Mouse (Mus musculus) retina, adult 2 months (tissue): Measurements from ENCODE around the gene Ccr8.

Experiments used
- DNase-seq: peaks from one replicate; pipeline ENCODE4 v3.0.0-alpha.2; 2012; ENCODE audit warnings: low read depth, low spot score

Ccr8 gene

GRCm38 (mm10) chr9:120091696-120092238, at the start of gene Ccr8:
TSS of gene Ccr8 (plus strand) at chr9:120092114.
- no peak for DNase-seq

- no peak for DNase-seq
Measured at GRCm38 (mm10) chr9:120043115-120043514, 48.8 kb upstream of the Ccr8 start.

- no peak for DNase-seq
Measured at GRCm38 (mm10) chr9:120048495-120048894, 43.4 kb upstream of the Ccr8 start.

GRCm38 (mm10) chr9:120049407-120049806, 42.5 kb upstream of the Ccr8 start:
- no peak for DNase-seq

- DNase-seq: no peak
Measured at GRCm38 (mm10) chr9:120054545-120055277, 37.2 kb upstream of the Ccr8 start.

GRCm38 (mm10) chr9:120056201-120056600, 35.7 kb upstream of the Ccr8 start:
- no peak for DNase-seq

GRCm38 (mm10) chr9:120058730-120059129, 33.2 kb upstream of the Ccr8 start:
- no peak for DNase-seq

GRCm38 (mm10) chr9:120064317-120064716, 27.6 kb upstream of the Ccr8 start:
- DNase-seq: no peak

GRCm38 (mm10) chr9:120067609-120068008, 24.3 kb upstream of the Ccr8 start:
- no peak for DNase-seq

GRCm38 (mm10) chr9:120068047-120068446, 23.9 kb upstream of the Ccr8 start:
- DNase-seq: no peak

- no peak for DNase-seq
Measured at GRCm38 (mm10) chr9:120069779-120070178, 22.1 kb upstream of the Ccr8 start, which contains the start of gene Cx3cr1. TSS of gene Cx3cr1 (minus strand) at chr9:120069879.

- no peak for DNase-seq
Measured at GRCm38 (mm10) chr9:120071251-120071650, 20.7 kb upstream of the Ccr8 start.

- peak; percentile 48 for DNase-seq
Measured at GRCm38 (mm10) chr9:120073169-120073568, 18.7 kb upstream of the Ccr8 start.

- no peak for DNase-seq
Measured at GRCm38 (mm10) chr9:120074516-120074915, 17.4 kb upstream of the Ccr8 start.

- no peak for DNase-seq
Measured at GRCm38 (mm10) chr9:120078241-120078640, 13.7 kb upstream of the Ccr8 start.

GRCm38 (mm10) chr9:120079901-120080300, 12.0 kb upstream of the Ccr8 start:
- no peak for DNase-seq

GRCm38 (mm10) chr9:120080546-120081108, 11.3 kb upstream of the Ccr8 start:
- DNase-seq: no peak

- DNase-seq: no peak
Measured at GRCm38 (mm10) chr9:120081247-120081646, 10.7 kb upstream of the Ccr8 start.

- DNase-seq: no peak
Measured at GRCm38 (mm10) chr9:120081967-120082366, 9.9 kb upstream of the Ccr8 start.

GRCm38 (mm10) chr9:120082691-120083090, 9.2 kb upstream of the Ccr8 start:
- DNase-seq: no peak

GRCm38 (mm10) chr9:120083158-120083894, 8.6 kb upstream of the Ccr8 start:
- no peak for DNase-seq

- DNase-seq: no peak
Measured at GRCm38 (mm10) chr9:120084406-120084805, 7.5 kb upstream of the Ccr8 start.
